Mouse (Mus musculus) layer of hippocampus, adult 9-10 months (tissue): Measurements from ENCODE around the gene Gm10147.
"Not testable (repeated sequence)": the region's sequence is repeated elsewhere in the genome, so short reads cannot be mapped to it uniquely, and the experiment has no call there.

Source experiments
- DNase-seq: peaks from one replicate; pipeline ENCODE4 v3.0.0; 2022; ENCODE audit warnings: low spot score

The Gm10147 gene

GRCm38 (mm10) chrX:28607742-28608141 lies at the start of gene Gm10147:
TSS of gene Gm10147 (minus strand) at chrX:28607842.
- not testable (repeated sequence) for DNase-seq
